Mouse (Mus musculus): ENCODE measurements around the gene Smarca4. TPM values are rescaled to one million over a fixed set of nuclear protein-coding genes. Genes with fewer than 3 reads are reported as not detected.
"Not testable (repeated sequence)": the region's sequence is repeated elsewhere in the genome, so short reads cannot be mapped to it uniquely, and the experiment has no call there.

The Smarca4 gene
- polyA plus RNA-seq, 1 experiment from 2014 or later: 76.0 TPM

DNA sequence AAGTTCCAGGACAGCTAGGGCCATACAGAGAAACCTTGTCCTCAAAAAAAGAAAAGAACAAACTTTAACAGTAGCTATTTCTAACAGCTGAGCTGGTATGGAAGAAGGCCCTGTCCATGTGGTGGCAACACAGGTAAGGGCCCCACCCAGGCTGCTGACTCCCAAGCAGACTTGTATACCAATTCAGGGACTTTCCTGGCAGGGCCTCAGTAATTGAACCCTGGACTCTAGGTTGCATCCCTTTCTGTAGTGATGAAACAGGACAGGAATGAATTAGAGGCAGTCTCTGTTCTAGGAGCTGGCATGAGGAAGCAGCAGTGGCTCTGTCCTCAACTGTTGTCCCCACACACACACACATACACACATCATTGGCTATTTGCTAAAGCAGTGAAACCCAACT lies 78.1 kb downstream of the Smarca4 start:
- no peak for ATAC-seq (ENCODE audit: insufficient number of reproducible peaks, low FRiP score)
- Histone ChIP-seq H3K4me3 (no peak overlapping the region), H3K4me1 (replicated peaks) (peaks cover 9% of the 10 kb centered on the region; the same call in 1 of the 2 replicates), H3K4me2 (no peak overlapping the region), H3K27ac (ENCODE audit: poor library complexity, severe bottlenecking) (no peak overlapping the region), H3K36me3 (peaks cover 74% of the 10 kb centered on the region), H3K9ac (no peak overlapping the region), H3K27me3 (replicated peaks) (no peaks in the 10 kb centered on the region), H3K9me3 (replicated peaks) (no peaks in the 10 kb centered on the region)

DNA sequence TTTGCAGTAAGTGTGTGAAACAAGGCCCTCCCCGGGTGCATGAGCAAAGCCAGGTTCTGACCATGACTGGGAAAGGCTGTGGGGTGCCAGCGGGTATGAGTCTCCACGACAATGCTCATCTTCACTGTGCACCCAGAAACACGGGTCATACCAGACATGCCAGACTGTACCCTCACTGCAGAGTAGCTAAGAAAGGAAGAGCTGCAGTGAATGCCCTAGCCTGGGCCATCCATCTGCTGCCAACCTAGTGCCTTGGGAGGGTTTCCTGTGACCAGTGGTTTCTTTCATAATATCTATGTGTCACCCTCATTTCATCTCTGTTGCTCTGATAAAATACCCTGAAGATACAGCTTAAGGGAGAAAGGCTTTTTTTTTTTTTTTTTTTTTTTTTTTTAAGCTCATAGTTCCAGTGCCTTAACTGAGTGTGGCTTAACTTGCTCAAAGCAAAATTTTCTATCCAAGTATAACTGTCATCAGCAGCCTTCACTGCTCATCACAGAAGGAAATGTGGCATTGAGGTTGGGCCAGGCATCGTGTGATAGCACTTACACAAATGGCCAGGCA lies 79.3 kb downstream of the Smarca4 start:
- Histone ChIP-seq H3K36me3 (peaks cover 80% of the 10 kb centered on the region), H3K9ac (no peak overlapping the region), H3K4me3 (no peak overlapping the region), H3K27me3 (replicated peaks) (no peaks in the 10 kb centered on the region), H3K9me3 (replicated peaks) (no peaks in the 10 kb centered on the region), H3K4me2 (no peak overlapping the region), H3K4me1 (replicated peaks) (peaks cover 3% of the 10 kb centered on the region; the same call in 1 of the 2 replicates), H3K27ac (ENCODE audit: poor library complexity, severe bottlenecking) (no peak overlapping the region)
- no peak for ATAC-seq (ENCODE audit: insufficient number of reproducible peaks, low FRiP score)
- 92% methylated on average over 5 of the region's 5 CpGs for WGBS

DNA sequence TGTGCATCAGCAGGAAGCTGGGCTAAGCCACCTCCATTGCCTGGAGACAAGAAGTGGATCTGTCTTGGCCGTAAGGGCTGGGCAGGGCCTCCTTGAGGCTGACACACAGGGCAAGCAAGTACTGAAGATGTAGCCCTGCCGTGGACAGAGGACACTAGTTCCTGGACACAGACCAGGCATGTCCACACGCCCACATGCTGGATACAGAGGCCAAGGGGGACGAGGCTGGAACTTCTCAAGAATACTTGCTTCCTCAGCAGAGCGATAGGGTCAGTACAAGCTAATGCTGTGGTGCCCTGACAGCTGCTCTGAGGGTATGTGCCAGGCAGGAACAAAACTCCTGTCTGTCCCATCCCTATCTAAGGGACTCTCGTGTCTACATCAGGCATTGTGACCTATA lies 81.2 kb downstream of the Smarca4 start:
- Histone ChIP-seq H3K27ac (ENCODE audit: poor library complexity, severe bottlenecking) (no peak overlapping the region), H3K4me2 (no peak overlapping the region), H3K4me3 (no peak overlapping the region), H3K9ac (no peak overlapping the region), H3K9me3 (replicated peaks) (no peaks in the 10 kb centered on the region), H3K4me1 (replicated peaks) (no peaks in the 10 kb centered on the region), H3K27me3 (replicated peaks) (no peaks in the 10 kb centered on the region), H3K36me3 (peaks cover 86% of the 10 kb centered on the region)
- WGBS: 84% methylated on average over 6 of the region's 6 CpGs
- ATAC-seq (ENCODE audit: insufficient number of reproducible peaks, low FRiP score): no peak

DNA sequence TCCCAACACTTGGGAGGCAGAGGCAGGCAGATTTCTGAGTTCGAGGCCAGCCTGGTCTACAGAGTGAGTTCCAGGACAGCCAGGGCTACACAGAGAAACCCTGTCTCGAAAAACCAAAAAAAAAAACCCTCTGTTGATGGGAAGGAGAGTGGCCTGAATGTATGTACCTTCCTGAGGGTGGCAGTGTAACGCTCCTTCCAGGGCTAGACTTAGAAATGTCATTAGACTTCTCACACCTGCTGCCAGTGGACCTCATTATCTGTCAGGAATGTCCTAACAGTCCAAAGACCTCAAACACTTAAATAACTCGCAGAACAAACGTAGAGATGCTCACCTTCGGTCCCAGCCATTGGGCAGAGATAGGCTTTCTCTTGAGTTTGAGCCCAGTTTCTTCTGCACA lies 83.3 kb downstream of the Smarca4 start:
- peaks cover 88% of the 10 kb centered on the region for H3K36me3 ChIP-seq

DNA sequence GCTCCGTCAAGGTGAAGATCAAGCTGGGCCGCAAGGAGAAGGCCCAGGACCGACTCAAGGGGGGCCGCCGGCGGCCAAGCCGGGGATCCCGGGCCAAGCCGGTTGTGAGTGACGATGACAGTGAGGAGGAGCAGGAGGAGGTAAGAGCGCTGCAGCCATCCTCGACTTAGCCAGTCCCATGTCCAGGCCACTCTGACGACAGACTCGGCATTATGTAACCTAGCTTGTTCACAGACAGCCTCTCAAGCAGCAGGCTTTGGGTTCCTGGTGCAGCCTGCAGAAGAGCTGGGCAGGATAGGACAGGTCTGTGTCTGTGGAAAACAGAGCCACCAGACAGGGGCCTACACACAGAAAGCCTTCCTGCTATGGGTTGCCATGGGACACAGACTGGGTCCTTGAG lies 85.1 kb downstream of the Smarca4 start:
- WGBS: 92% methylated on average over 14 of the region's 14 CpGs
- no peak overlapping the region for H3K9ac ChIP-seq
- H3K4me2 ChIP-seq: no peak overlapping the region
- H3K27ac ChIP-seq (ENCODE audit: poor library complexity, severe bottlenecking): no peak overlapping the region
- H3K4me1 ChIP-seq (replicated peaks): no peaks in the 10 kb centered on the region
- no peaks in the 10 kb centered on the region for H3K9me3 ChIP-seq (replicated peaks)
- ATAC-seq (ENCODE audit: insufficient number of reproducible peaks, low FRiP score): no peak
- peaks cover 84% of the 10 kb centered on the region for H3K36me3 ChIP-seq
- no peak overlapping the region for H3K4me3 ChIP-seq
- H3K27me3 ChIP-seq (replicated peaks): no peaks in the 10 kb centered on the region

More for the DNA sequence above, 83.3 kb downstream of the Smarca4 start:
- H3K27me3 ChIP-seq (replicated peaks); H3K4me1 ChIP-seq (replicated peaks); H3K9me3 ChIP-seq (replicated peaks); H3K9ac ChIP-seq; H3K27ac ChIP-seq (ENCODE audit: poor library complexity, severe bottlenecking); H3K4me2 ChIP-seq; ATAC-seq (ENCODE audit: insufficient number of reproducible peaks, low FRiP score); H3K4me3 ChIP-seq: not testable (repeated sequence)
- WGBS: 72% methylated on average over 6 of the region's 6 CpGs

DNA sequence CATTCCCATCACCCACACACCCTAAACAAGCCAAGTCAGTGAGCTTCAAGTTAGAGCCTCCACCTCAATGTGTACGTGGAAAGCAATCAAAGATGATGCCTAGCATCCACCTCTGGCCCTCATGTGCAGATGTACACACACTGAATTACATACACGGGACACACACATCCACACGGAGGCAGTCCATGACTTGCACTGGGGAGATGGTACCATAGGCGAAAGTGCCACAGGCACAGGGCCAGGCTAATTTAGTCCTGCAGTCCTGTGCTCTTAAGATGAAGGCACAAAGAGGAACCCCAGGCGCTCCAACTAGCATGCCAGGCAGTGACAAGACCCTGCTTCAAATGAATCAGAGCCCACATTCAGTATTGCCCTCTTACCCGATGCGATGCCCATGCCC lies 87.5 kb downstream of the Smarca4 start:
- Histone ChIP-seq H3K27me3 (replicated peaks) (no peaks in the 10 kb centered on the region), H3K4me2 (no peak overlapping the region), H3K4me1 (replicated peaks) (no peaks in the 10 kb centered on the region), H3K27ac (ENCODE audit: poor library complexity, severe bottlenecking) (no peak overlapping the region), H3K4me3 (no peak overlapping the region), H3K9me3 (replicated peaks) (no peaks in the 10 kb centered on the region), H3K9ac (no peak overlapping the region), H3K36me3 (peaks cover 93% of the 10 kb centered on the region)
- 93% methylated on average over 7 of the region's 7 CpGs for WGBS
- ATAC-seq (ENCODE audit: insufficient number of reproducible peaks, low FRiP score): no peak

DNA sequence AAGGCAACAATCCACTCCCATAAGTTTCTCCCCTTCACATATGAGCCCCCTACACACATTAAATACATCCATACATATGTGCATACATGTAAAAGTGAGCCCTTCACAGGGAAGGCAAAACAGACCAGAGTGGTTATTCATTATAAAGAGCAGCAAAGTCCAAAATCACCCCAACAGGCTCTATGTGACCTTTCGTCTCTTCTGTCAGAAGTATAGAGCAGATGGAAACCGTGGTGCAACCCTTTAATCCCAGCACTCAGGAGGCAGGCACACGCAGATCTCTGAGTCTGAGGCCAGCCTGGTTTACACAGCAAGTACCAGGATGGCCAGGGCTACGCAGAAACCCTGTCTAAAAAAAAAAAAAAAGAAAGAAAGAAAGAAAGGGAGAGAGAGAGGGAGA lies 90.1 kb downstream of the Smarca4 start:
- H3K27ac ChIP-seq (ENCODE audit: poor library complexity, severe bottlenecking): no peak overlapping the region
- H3K9me3 ChIP-seq (replicated peaks): no peaks in the 10 kb centered on the region
- 83% methylated on average over 4 of the region's 4 CpGs for WGBS
- peaks cover 79% of the 10 kb centered on the region for H3K36me3 ChIP-seq
- no peaks in the 10 kb centered on the region for H3K27me3 ChIP-seq (replicated peaks)
- no peaks in the 10 kb centered on the region for H3K4me1 ChIP-seq (replicated peaks)
- H3K4me3 ChIP-seq: no peak overlapping the region
- no peak overlapping the region for H3K9ac ChIP-seq
- ATAC-seq (ENCODE audit: insufficient number of reproducible peaks, low FRiP score): no peak
- H3K4me2 ChIP-seq: no peak overlapping the region

DNA sequence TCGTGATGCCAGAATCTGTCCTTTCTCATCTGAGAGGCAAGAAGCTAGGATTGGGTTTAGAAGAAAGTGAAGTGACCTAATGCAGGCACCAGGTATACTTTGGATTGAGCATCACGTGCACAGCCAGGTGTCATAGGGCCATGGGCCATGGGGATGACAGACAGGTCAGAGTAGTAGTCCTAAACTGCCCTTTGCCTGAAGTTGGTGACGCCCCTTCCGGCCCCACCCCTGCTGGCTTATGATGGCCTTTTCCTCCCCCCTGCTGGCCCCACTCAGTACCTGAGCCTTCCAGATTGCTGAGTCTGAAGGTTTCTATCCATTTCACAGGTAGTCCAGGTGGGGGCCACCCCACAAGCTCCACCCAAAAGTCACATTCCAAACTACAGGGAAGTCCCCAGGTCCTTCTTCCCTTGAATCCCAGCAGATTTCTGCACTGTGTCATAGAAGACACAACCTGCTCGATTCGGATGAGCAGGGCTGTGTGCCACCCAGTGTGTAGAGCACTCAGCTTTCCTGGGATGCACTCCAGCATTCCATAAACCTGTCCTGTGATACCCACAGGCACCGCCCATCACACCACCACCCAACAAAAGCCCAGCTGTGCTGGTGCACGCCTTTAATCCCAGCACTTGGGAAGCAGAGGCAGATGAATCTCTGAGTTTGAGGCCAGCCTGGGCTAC lies 90.8 kb downstream of the Smarca4 start:
- Histone ChIP-seq H3K27ac (ENCODE audit: poor library complexity, severe bottlenecking) (no peak overlapping the region), H3K27me3 (replicated peaks) (no peaks in the 10 kb centered on the region), H3K4me3 (no peak overlapping the region), H3K9me3 (replicated peaks) (no peaks in the 10 kb centered on the region), H3K4me2 (no peak overlapping the region), H3K36me3 (peaks cover 73% of the 10 kb centered on the region), H3K9ac (no peak overlapping the region), H3K4me1 (replicated peaks) (no peaks in the 10 kb centered on the region)
- 89% methylated on average over 8 of the region's 8 CpGs for WGBS
- ATAC-seq (ENCODE audit: insufficient number of reproducible peaks, low FRiP score): no peak

DNA sequence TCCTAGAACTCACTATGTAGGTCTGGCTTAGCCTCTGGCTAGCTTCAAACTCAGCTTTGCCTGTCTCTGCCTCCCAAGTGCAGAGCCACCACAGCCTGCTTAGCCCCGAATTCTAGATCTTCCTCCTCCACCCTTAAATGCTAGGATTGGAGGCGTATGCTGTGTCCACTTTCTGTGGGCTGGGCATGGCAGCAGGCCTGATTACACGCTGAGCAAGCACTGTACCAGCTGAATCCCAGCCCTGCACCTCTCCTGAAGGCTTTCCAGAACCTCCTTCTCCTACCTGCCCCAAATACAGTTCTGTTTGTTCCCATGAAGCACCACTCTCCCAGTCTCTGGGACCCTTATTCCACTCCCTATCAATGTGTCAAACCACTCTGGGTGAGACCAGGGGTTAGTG lies 93.4 kb downstream of the Smarca4 start:
- Histone ChIP-seq H3K27ac (ENCODE audit: poor library complexity, severe bottlenecking) (no peak overlapping the region), H3K9me3 (replicated peaks) (no peaks in the 10 kb centered on the region), H3K36me3 (peaks cover 50% of the 10 kb centered on the region), H3K4me3 (no peak overlapping the region), H3K4me1 (replicated peaks) (no peaks in the 10 kb centered on the region), H3K27me3 (replicated peaks) (no peaks in the 10 kb centered on the region), H3K4me2 (no peak overlapping the region), H3K9ac (no peak overlapping the region)
- WGBS: 88% methylated on average over 3 of the region's 3 CpGs
- ATAC-seq (ENCODE audit: insufficient number of reproducible peaks, low FRiP score): no peak

DNA sequence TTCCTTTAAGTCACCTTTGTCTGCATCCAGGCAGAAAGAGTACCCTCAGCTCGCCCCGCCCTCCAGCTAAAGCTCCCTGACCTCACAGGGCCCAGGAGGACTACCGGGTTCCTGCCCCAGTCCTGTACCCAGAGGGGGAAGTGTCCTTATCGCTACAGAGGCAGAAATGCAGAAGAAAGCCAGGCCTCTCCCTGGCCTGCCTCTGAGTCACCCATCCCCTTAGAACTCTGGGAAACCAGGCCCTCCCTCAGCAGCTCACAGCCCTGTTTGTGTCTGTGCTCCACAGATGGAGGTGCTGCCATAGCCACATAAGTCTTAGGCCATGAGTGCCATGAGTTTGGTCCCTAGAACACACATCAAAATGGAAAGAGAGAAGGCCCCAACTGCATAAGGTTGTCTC lies 99.3 kb downstream of the Smarca4 start:
- Histone ChIP-seq H3K27ac (ENCODE audit: poor library complexity, severe bottlenecking) (peak overlapping the region; percentile 53), H3K27me3 (replicated peaks) (no peaks in the 10 kb centered on the region), H3K36me3 (peaks cover 4% of the 10 kb centered on the region), H3K9ac (no peak overlapping the region), H3K4me2 (no peak overlapping the region; the same call in 1 of the 2 replicates), H3K4me1 (replicated peaks) (peaks cover 14% of the 10 kb centered on the region), H3K4me3 (no peak overlapping the region), H3K9me3 (replicated peaks) (no peaks in the 10 kb centered on the region)
- peak; percentile 92 for ATAC-seq (ENCODE audit: insufficient number of reproducible peaks, low FRiP score)
- WGBS: 20% methylated on average over 4 of the region's 4 CpGs

DNA sequence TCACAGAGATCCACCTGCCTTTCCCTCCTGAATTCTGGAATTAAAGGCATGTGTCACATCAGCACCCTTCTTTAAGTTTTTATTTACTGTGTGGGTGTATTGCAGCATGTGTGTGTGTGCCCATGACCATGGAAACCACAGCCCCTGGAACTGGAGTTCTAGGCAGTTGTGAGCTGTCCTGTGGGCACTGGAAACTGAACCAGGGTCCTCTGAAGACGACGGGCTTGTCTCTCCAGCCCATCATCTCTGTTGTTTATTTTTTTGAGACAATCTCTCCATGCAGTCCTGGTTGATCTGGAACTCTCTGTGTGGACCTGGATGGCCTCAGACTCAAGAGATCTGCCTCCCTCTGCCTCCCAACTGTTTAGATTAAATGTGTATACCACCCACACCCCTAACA lies 101.0 kb downstream of the Smarca4 start:
- Histone ChIP-seq H3K36me3 (peaks cover 4% of the 10 kb centered on the region), H3K27me3 (replicated peaks) (no peaks in the 10 kb centered on the region), H3K4me2 (no peak overlapping the region), H3K9ac (no peak overlapping the region), H3K4me3 (no peak overlapping the region), H3K9me3 (replicated peaks) (no peaks in the 10 kb centered on the region), H3K4me1 (replicated peaks) (peaks cover 21% of the 10 kb centered on the region), H3K27ac (ENCODE audit: poor library complexity, severe bottlenecking) (no peak overlapping the region)
- 66% methylated on average over 2 of the region's 2 CpGs for WGBS
- no peak for ATAC-seq (ENCODE audit: insufficient number of reproducible peaks, low FRiP score)

DNA sequence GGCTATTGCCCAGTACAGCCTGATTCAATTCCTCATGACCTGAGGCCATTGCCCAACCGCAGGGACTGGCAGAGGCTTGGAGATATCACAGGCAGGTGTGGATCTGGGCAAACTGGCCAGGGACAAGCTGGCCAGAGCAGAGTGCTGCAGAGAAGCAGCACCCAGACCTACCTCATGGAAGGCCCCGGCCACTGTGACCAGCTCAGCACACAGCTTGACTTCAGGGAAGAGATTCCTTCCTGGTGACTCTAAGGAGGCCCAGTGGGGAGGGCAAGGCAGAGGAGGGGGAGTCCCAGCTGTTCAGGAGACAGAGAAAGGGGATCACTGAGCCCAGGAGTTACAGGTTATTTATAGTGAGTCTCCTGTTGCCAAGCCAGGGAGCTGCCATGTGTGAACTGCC lies 105.1 kb downstream of the Smarca4 start:
- Histone ChIP-seq H3K27me3 (replicated peaks) (no peaks in the 10 kb centered on the region), H3K9me3 (replicated peaks) (no peaks in the 10 kb centered on the region), H3K4me3 (no peak overlapping the region), H3K4me1 (replicated peaks) (peaks cover 25% of the 10 kb centered on the region), H3K4me2 (no peak overlapping the region), H3K36me3 (no peaks in the 10 kb centered on the region), H3K27ac (ENCODE audit: poor library complexity, severe bottlenecking) (peak overlapping the region; percentile 14; the same call in 1 of the 2 replicates), H3K9ac (no peak overlapping the region)
- 55% methylated on average over 2 of the region's 2 CpGs for WGBS
- no peak for ATAC-seq (ENCODE audit: insufficient number of reproducible peaks, low FRiP score)
